Mouse (Mus musculus) heart, adult 2 months (tissue): ENCODE measurements around the gene Zfp768. TPM values are rescaled to one million over a fixed set of nuclear protein-coding genes. Genes with fewer than 3 reads are reported as not detected.

Experiments used
- DNase-seq, 2 experiments: peaks; one replicate each; pipeline ENCODE4 v3.0.0; 2021
- H3K27ac ChIP-seq: fragments of 200-600 bp; 2 replicates; pipeline ENCODE4 v1.8.1; 2022
- H3K27me3 ChIP-seq: fragments of 200-500 bp; 2 replicates; pipeline ENCODE4 v1.6.1; 2012; ENCODE audit warnings: mild to moderate bottlenecking, low read length, inconsistent platforms, mixed read lengths; ENCODE audit not compliant: control insufficient read depth, insufficient read depth
- H3K36me3 ChIP-seq: fragments of 200-500 bp; 2 replicates; pipeline ENCODE4 v1.6.1; 2012; ENCODE audit warnings: low read length, inconsistent platforms; ENCODE audit not compliant: control insufficient read depth, insufficient read depth
- H3K4me1 ChIP-seq: fragments of 200-500 bp; 2 replicates; pipeline ENCODE4 v1.6.1; 2011; ENCODE audit warnings: low read length; ENCODE audit not compliant: control insufficient read depth, insufficient read depth
- H3K4me3 ChIP-seq: fragments of 200-600 bp; 2 replicates; pipeline ENCODE4 v1.8.1; 2022
- H3K79me2 ChIP-seq: fragments of 200-500 bp; replicated peaks from 2 replicates; pipeline ENCODE4 v1.6.1; 2012; ENCODE audit warnings: mild to moderate bottlenecking, inconsistent platforms, low read length, moderate library complexity, mixed read lengths; ENCODE audit not compliant: control insufficient read depth, insufficient read depth
- H3K9ac ChIP-seq: fragments of 200-500 bp; 2 replicates; pipeline ENCODE4 v1.6.1; 2012; ENCODE audit warnings: low read depth, mild to moderate bottlenecking, control low read depth, inconsistent platforms, low read length, mixed read lengths
- CTCF ChIP-seq: fragments of 200-600 bp; IDR thresholded peaks from 2 replicates; pipeline ENCODE4 v1.8.1; 2022; ENCODE audit warnings: antibody characterized with exemption, mild to moderate bottlenecking, moderate library complexity
- EP300 ChIP-seq: fragments of 200-500 bp; IDR thresholded peaks from 2 replicates; pipeline ENCODE4 v1.6.1; 2011; ENCODE audit warnings: low read depth, low read length, control low read depth; ENCODE audit not compliant: insufficient read depth
- POLR2A ChIP-seq: fragments of 200-500 bp; IDR thresholded peaks from 2 replicates; pipeline ENCODE4 v1.6.1; 2011; ENCODE audit warnings: mild to moderate bottlenecking, low read depth, low read length, control low read depth; ENCODE audit not compliant: insufficient read depth
- WGBS: fragments of 180-500 bp; shearing (Covaris S2); methylation state at CpG from one replicate; pipeline ENCODE4 v1.1.7; 2018; 5-methylcytosine and 5-hydroxymethylcytosine counted together
- intact Hi-C: fragments of 180-260 bp; cut with DNase I; formaldehyde crosslinking; loops from one replicate; pipeline ENCODE4 v1.15.1; 2025
- polyA plus RNA-seq: library from polyadenylated mRNA; depleted of rRNA; stranded (reverse); fragments of >200 nt; gene quantifications from 2 replicates; pipeline ENCODE4 v1.2.3, GENCODE M21; 2012
- total RNA-seq, 2 experiments: library from RNA; stranded (reverse); gene quantifications; 2 replicates each; pipeline ENCODE4 v1.2.3; 2021

The Zfp768 gene
- total and polyA plus RNA-seq, 3 experiments = 31.6 to 37.2 (median 36.5) TPM

GRCm38 (mm10) chr7:127351230-127352004, 6.0 kb upstream of the Zfp768 start:
- no peaks in the 10 kb centered on the region for H3K36me3 ChIP-seq
- no peaks in the 10 kb centered on the region for H3K4me1 ChIP-seq
- H3K27ac ChIP-seq = no peak overlapping the region
- H3K9ac ChIP-seq = no peak overlapping the region
- WGBS = 85% methylated on average over 5 of the region's 5 CpGs
- no peak overlapping the region for H3K4me3 ChIP-seq
- DNase-seq = no peak
- intact Hi-C loops = no loop called here
- H3K27me3 ChIP-seq = no peaks in the 10 kb centered on the region
- H3K79me2 ChIP-seq = no peaks in the 10 kb centered on the region
- TF ChIP-seq EP300 (no peak), CTCF (no peak), POLR2A (no peak)

DNA sequence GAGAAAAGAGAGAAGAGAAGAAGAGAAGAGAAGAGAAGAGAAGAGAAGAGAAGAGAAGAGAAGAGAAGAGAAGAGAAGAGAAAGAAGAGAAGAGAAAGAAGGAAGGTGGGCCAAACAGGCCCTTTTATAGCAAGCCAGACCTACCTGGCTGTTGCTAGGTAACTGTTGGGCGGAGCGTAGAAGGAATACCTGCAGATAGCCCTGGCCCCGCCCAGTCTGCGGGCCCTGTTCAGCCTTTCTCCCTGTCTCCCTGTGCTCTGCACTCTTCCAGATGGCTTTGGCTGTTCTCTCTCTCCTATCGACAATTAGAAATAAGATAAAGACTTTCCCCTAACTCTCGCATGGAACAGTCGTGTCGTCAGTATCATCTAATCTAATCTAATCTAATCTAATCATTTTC, 1.3 kb upstream of the Zfp768 start:
- TF ChIP-seq CTCF (no peak), EP300 (no peak), POLR2A (no peak)
- peak overlapping the region; percentile 96 for H3K4me3 ChIP-seq
- 17% methylated on average over 8 of the region's 8 CpGs for WGBS
- DNase-seq = no peak
- H3K27ac ChIP-seq = peak overlapping the region; percentile 100
- H3K9ac ChIP-seq = no peak overlapping the region; the same call in 1 of the 2 replicates
- peaks cover 4% of the 10 kb centered on the region for H3K36me3 ChIP-seq
- no peaks in the 10 kb centered on the region for H3K4me1 ChIP-seq
- H3K27me3 ChIP-seq = no peaks in the 10 kb centered on the region
- intact Hi-C loops = loop anchor here (5.0 kb wide), 1 partner anchor 266 kb away; no protein-coding TSS in a partner anchor
- H3K79me2 ChIP-seq = 0 out of 2 replicates have a peak, but pooled peaks cover 2% of the 10 kb centered on the region

DNA sequence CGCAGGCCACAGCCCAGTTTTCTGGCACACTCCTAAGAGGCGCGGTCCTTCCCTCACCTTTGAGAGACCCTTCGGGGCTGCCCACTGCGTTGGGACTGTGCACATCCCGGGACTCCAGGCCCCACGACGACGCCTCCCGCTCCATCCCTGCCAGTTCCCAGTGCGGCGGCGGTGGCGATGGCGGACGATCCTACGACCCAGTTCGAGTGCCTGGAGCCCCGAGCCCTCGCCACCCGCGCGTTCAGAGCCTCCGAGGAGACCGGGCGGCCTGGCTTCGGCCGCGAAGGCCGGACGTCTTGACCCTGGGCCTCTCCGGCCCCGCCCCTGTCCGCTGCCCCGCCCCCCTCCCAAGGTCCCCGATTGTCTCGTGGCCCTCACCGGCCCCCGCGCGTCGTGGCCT, 297 bp downstream of the Zfp768 start:
- no peak for DNase-seq
- Histone ChIP-seq H3K4me3 (peak overlapping the region; percentile 96), H3K4me1 (no peaks in the 10 kb centered on the region), H3K36me3 (peaks cover 4% of the 10 kb centered on the region), H3K27me3 (no peaks in the 10 kb centered on the region), H3K27ac (peak overlapping the region; percentile 100), H3K79me2 (0 out of 2 replicates have a peak, but pooled peaks cover 2% of the 10 kb centered on the region), H3K9ac (peak overlapping the region; percentile 91)
- WGBS = under 1% methylated on average over 42 of the region's 42 CpGs
- intact Hi-C loops = loop anchor here (2.0 to 5.0 kb wide), 2 partner anchors 90 to 267 kb away; no protein-coding TSS in a partner anchor
- peak; percentile 59 for TF ChIP-seq POLR2A
- TF ChIP-seq CTCF = no peak
- no peak for TF ChIP-seq EP300

DNA sequence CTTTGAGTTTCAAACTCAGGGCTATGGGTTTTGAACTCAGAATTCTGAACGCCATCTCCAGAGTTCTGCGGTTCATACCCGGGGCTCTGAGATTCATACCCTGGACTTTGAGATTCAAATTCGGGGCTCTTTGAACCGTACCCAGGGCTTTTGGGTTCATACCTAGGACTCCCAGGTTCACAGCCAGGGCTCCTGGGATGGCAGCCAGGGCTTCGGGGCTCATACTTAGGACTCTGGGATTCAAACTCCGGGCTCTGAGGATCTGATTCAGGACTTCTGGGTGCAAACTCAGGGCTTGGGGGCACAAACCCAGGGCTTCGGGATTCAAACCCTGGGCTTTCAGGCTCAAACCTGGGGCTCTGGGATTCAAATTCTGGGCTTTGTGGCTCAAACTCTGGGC, 1.0 kb downstream of the Zfp768 start:
- no peak for DNase-seq
- peaks cover 4% of the 10 kb centered on the region for H3K36me3 ChIP-seq
- H3K27ac ChIP-seq = peak overlapping the region; percentile 100
- intact Hi-C loops = loop anchor here (2.0 kb wide), 1 partner anchor 90 kb away; no protein-coding TSS in a partner anchor
- WGBS = 74% methylated on average over 8 of the region's 8 CpGs
- H3K9ac ChIP-seq = peak overlapping the region; percentile 91
- H3K27me3 ChIP-seq = no peaks in the 10 kb centered on the region
- peak overlapping the region; percentile 96 for H3K4me3 ChIP-seq
- H3K79me2 ChIP-seq = 0 out of 2 replicates have a peak, but pooled peaks cover 2% of the 10 kb centered on the region
- H3K4me1 ChIP-seq = no peaks in the 10 kb centered on the region
- TF ChIP-seq POLR2A = no peak
- TF ChIP-seq CTCF = no peak
- TF ChIP-seq EP300 = no peak

DNA sequence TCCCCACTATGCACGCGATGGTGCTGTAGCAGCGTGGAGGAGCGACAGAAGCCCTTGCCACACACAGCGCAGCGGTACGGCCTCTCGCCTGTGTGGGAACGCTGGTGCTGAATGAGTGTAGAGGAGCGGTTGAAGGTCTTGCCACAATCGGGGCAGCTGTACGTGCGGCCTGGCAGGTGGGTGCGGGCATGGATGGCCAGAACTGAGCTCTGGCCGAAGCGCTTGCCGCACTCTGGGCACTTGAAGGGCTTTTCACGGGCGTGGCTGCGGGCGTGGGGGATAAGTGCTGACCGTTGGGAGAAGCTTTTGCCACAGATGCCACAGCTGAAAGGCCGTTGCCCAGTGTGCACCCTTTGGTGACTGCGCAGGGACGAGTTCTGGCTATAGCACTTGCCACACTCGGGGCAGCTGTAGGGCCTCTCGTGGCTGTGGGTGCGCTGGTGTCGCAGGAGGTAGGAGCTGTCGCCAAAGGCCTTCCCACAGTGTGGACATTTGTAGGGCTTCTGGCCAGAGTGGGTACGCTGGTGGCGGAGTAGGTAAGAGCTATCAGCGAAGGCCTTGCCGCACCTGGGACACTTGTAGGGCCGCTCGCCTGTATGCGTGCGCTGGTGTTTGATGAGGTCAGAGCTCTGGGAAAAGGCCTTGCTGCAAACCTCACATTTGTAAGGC, 1.9 kb downstream of the Zfp768 start:
- DNase-seq = peak in 1 of 2 experiments; percentile 14
- 84% methylated on average over 38 of the region's 38 CpGs for WGBS
- TF ChIP-seq CTCF (no peak), POLR2A (no peak), EP300 (no peak)
- H3K27ac ChIP-seq = no peak overlapping the region
- no peak overlapping the region for H3K4me3 ChIP-seq
- H3K27me3 ChIP-seq = no peaks in the 10 kb centered on the region
- 0 out of 2 replicates have a peak, but pooled peaks cover 2% of the 10 kb centered on the region for H3K79me2 ChIP-seq
- no peaks in the 10 kb centered on the region for H3K4me1 ChIP-seq
- intact Hi-C loops = loop anchor here (2.0 kb wide), 1 partner anchor 89 kb away; no protein-coding TSS in a partner anchor
- H3K36me3 ChIP-seq = peaks cover 4% of the 10 kb centered on the region
- no peak overlapping the region for H3K9ac ChIP-seq
